Mouse (Mus musculus) cerebellum, adult 2 months (tissue): ENCODE results near the gene Tmem151b.

Source experiments
- CTCF ChIP-seq: fragments of 200-500 bp; IDR thresholded peaks from 2 replicates; pipeline ENCODE4 v1.5.1; 2011; ENCODE audit warnings: low read depth, mild to moderate bottlenecking, control low read depth, low read length, moderate library complexity, borderline replicate concordance; ENCODE audit not compliant: insufficient read depth
- POLR2A ChIP-seq: fragments of 200-500 bp; IDR thresholded peaks from 2 replicates; pipeline ENCODE4 v1.6.1; 2011; ENCODE audit warnings: low read length, control low read depth, borderline replicate concordance; ENCODE audit not compliant: insufficient read depth

GRCm38 (mm10) chr17:45515806-45516205 is 33.7 kb downstream of the Tmem151b start:
- no peak for TF ChIP-seq CTCF
- no peak for TF ChIP-seq POLR2A
